Mouse (Mus musculus) ES-CJ7 (cell line): ENCODE measurements at regions not wholly inside any gene's neighbourhood (a gene's known extent, or its start where the extent isn't known, plus 50 kb on each side); places are given as distances from the start of the nearest gene placed in this dataset.
A peak's percentile ranks its signal among the peaks of the same experiment; 100 is the strongest.

Source experiments
- DNase-seq: peaks from one replicate; pipeline ENCODE4 v3.0.0; 2011; ENCODE audit warnings: low read depth, low spot score

DNA sequence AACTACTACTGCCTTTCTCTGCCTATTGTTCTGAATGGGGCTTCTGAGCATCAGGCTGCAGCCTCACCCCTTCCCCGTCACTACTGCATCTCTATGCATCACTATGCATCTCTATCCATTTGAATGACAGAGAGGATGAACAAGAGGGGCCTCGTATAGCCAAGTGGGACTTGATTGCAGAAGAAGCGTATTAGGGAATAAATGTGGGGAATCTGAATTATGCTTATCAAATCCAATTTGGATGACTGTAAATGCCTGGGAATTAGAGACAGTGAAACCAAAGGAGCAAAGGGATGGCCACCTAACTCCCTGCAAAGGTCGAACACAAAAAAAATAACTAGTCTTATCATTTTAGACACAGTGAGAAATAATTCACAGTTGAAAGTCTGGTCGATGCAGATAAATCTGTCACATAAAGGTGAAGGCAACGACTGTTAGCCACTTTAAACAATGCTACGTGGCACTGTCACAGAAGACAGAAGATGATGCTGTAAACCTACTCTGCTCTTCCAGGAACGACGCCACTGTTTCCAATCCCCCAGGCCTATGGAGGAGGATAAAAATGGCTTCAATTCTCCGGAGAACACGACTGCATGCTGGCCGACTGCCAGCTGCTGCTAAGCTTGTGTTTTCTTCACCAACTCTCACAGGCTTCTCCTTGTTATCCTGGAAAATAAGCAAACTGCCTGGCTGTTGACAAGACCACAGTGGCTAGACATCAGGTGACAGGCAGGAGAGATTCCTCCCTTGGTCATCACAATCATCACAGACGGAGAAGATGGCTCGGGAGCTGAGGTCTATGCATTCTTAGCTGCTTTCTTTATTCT lies 213.6 kb upstream of the Akirin2 start:
- DNase-seq: peak; percentile 7

DNA sequence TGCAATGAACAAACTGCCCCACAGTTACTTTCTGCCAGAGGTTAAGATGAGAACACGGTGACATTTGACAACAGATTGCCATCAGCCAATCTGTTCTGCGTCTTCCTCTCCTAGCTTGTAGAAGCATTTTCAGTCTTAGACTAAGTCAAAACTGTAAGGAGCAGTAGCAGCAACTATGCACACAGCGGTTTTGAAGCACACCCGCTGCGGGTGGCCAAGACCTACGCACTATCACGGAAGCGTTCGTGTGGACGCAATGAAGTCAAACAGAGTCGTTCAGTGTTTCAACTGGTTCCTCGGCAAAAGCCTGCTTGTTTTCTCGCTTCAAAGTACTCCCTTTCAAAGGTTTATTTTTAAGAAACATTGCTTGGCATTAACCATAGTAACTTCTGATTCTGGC lies 212.9 kb upstream of the Akirin2 start:
- no peak for DNase-seq

DNA sequence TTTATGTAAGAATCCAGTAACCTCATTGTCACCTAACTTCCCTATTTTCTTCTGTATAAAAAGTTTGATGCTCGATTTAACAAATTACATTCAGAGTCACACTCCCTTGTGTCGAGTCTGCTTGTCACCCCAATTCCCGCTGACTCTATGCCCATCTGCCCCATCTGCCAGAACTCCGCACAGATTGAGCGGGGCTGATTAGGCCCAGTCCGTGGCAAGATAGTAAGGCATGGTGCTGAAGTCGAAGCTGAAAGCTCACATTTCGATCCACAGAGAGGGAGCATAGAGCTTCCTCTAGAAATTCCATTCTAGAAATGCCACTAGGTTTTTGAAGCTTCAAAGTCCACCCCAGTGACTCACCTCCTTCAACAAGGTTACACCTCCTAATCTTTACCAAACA lies 210.7 kb upstream of the Akirin2 start:
- DNase-seq: no peak

DNA sequence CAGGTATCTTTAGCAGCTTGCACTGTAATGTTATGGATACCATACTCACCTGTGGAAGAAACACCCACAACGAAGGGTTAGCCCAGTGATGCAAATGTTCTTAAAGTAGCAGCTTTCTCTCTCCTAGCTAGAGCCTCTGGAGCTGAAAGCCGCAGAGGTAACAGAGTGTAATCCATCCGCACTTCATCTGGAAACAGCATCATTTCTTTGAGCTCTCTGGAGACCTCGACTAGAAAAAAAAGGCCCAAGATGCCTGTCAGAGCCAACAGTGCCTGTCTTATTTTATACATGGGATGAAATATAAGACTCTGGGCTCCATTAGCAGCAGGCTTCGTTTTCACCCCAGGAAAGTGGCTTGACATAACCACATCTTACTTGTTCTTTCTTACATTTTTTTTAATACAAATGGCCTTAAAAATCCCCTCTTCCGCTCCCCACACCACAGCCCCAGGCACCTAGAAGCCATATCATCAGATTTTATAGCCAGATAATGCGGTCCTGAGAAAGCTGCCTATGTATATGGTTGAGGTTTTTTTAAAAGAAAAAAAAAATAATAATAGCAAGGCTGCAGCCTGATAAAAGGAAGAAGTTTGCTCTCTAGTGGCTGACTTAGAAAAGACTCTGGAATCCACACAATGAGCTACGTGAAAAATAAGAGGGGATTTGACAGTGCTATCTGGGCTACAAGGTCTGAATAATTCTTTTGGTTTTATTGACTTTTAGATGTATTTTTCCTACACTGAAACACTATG lies 179.3 kb upstream of the Akirin2 start:
- DNase-seq: no peak

DNA sequence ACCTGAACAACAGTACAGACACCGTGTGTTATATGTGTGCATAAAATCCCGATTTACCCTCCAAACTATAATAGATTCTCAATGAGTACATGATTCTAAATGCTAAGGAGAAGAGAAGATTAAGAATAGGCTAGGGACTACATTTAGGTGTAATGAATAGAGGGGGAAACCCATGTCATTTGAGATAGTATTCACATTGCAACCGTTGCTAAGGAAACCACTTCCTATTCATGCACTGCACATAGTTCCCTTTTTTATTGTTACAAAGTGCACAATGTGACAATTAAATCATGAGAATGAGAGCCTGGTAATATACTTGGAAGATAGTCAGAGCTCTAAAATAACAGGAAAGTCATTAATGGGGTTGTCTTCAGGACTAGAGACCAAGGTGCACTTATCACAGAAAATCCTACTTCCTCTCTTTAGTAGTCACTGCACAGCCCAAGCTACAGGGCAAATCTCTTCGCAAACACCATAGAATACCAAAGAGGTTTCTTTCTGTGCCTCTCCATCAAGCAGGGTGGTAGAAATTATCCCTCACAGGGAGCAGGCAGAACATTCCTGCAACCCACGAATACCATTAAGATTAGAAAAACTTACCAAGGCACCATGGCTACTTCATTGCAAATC lies 164.3 kb upstream of the Akirin2 start:
- no peak for DNase-seq

DNA sequence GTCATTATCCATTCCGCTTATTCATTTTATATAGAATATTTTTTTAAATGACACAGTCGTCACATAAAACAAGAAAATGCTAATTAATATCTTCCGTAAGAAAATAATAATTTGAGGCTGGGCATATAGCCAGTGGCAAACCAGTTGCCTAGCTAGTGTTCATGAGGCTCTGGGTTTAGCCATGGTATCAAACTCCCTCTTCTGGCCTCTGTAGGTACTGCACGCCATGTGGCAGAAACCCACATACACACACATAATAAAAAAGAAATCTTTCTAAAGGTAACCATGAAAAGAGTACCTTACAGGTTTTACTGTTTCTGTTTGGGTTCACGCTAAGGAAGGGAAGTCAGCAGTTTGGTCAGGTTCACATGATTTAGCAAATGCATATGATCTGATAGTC lies 159.2 kb upstream of the Akirin2 start:
- peak; percentile 62 for DNase-seq

DNA sequence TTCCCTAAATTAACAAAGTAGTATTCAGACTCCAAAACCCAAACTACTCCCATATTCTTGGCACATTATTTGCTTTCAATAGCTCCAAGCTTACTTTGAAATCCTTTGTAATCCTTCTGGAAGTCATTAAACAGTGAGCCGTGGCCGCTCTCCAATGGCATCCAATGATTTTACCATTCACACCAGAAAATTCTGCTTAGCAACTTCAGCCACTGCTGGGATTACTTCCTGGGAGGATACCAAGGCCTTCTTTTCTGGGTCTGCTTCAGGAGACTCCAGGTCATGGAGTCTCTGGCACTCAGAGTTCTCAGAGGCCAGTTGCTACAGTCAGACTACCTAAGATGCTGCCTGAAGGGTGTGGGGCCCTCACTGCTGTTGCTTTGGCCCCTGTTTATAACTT lies 147.7 kb upstream of the Akirin2 start:
- DNase-seq: no peak

DNA sequence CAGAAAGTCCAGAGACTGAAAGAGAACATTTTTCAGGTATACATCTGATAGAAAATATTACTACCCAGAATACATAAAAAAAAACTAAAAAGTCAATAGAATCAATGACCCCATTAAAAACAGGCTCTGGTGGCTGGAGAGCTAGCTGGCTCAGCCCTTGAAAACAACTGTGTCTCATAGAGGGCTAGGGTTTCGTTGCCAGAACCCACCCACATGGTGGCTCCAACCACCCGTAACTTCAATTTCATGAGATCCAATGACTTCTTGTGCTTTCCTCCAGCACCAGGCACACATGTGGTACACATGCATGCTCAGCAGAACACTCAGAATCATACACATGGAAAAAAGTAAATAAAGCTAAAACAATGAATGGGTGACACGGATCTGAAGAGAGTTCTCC lies 143.6 kb upstream of the Akirin2 start:
- no peak for DNase-seq

DNA sequence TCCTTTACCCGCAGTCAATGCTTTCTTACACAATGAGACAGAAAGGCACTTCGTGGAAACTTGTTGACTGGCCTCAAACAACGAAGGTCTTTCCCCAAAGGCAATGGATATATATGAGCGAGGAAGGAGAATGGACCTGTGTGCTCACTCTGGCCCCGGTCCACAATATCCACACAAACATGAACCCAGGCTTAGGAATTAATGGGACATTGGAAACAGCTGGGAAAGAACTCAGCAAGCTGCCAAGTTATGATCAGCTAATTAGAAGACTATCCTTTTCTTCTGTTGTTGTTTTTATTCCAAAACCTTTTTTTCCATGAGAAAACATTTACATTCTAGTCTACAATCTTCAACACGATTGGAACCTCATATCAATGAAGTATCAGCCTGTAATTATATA lies 129.8 kb upstream of the Akirin2 start:
- DNase-seq: no peak

DNA sequence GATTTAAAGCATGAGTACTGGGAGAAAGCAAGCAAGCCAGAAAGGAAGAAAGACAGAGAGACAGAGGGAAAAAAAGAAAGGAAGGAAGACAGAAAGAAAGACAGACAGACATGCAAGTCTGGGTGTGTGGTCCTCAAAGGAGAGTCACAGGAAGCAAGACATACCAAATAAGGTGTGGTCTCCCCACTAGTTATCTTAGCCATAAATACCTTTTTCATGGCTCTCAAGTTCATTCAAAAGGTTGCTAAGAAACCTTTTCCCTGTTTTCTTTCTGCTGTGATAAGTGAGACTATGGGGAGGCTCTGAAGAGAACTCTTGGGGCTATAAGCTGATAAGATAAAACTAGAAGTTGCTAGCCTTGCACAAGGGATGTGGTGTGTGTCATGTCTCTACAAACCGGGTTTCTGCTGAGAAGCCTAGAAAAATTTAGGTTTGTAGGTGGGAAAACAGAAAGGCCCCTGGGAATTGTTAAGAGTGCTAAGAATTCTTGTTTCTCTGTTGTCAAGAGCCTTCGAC lies 126.5 kb upstream of the Akirin2 start:
- DNase-seq: no peak

DNA sequence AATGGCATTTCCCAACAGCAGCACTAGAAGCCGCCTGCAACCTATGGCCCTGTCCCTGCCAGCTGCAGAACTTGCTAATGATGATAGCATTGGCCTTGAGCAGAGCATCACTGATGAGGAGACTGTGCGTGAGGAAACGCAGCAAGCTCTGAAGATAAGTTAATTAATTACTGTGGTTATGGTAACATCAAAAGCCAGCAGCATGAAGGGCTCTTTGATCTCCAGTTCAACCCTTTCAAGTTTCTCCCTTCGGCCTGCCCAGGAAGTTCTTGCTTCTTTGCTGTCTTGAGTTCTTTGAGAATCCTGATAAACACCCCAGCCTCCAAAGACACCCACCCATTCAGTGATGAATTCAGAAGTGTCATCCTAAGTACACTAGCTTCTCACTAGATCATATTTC lies 121.7 kb upstream of the Akirin2 start:
- no peak for DNase-seq

DNA sequence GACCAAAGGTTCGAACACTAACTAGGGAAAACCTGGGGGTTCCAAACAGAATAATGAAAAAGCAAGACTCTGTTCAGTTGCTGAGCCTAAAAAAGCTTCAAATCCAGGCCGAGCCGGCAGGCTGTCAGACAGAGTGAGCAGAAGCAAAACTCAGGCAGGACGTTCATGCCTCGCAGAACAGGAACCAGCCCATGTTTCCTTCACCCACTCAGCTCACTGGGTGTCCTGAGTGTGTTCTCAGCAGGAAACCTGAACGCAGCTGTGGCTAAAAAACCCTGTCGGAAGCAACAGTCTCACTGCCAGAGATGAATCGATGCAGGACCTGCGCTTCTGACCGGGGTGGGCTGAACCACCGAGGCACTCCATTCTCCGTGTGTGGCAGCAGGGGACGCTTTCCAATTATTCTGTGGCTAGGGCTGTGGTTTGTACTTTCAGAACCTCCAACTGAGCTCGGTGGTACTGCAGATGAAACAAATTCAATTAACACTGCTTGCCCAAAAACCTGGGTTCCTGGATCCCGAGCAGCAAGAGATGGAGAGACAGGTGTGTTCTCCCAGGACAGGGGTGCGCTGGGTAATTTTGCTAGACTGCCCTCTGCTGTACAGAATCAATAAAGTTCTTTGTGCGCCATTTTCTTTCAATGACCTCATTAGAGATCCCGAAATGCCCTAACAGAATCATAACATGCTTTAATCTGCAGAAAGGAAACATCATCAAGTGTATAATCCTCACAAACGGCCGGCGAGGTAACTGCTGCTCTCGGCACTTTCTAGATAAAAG lies 121.1 kb upstream of the Akirin2 start:
- peak; percentile 12 for DNase-seq

DNA sequence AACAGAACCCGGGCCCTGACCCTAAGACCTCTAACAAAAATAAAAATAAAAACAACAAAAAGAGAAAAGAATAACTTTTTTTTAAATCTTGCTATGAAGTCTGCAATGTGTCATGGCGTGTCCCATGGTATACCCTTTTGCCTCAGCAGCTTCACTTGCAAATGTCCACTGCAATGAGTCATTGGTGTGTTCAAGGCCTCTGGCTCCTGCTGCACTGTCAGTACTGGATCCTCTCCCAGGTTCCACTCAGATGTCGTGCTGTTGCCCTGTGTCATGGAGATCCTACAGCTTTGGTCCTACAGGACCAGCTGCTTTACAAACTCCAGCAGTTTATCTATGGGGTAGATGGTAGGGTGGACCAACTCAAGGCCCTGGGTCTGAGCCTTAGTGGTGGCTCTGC lies 113.4 kb upstream of the Akirin2 start:
- DNase-seq: no peak

DNA sequence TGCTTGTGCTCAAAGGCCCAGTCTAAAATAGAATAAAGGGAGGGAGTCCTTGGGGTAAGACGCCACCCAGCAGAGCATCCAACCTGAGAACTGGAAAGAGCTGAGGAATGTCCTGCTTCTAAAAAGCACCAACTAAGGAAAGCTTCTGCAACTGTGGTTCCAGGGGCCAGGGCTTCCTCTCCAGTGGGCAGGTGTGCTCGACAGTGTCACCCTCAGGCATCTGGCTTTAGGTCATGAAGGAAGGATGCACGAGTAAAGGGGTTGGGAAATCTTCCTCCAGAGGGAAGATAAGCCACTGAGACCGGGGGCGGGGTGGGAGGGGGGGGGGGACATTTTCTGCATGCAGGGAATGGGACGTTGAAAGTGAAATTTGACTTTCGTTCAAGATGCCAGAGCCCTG lies 101.2 kb upstream of the Akirin2 start:
- no peak for DNase-seq

DNA sequence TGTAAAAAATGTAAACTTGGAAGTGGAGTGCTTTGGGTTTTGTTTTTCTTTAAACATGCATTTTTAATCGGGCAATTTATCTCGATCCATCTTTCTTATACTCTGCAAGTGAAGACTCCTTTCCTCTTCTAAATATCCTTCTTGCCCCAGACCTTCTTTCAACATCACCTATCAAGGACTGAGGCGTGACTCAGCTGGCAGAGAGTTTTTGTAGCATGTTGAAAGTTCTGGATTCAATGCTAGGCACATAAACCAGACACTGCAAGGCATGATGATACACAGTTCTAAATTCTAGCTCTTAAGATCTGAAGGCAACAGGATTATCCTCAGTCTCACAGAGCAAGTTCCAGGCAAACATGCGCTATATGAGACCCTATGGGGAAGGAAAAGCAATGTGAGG lies 88.1 kb upstream of the Akirin2 start:
- DNase-seq: no peak

DNA sequence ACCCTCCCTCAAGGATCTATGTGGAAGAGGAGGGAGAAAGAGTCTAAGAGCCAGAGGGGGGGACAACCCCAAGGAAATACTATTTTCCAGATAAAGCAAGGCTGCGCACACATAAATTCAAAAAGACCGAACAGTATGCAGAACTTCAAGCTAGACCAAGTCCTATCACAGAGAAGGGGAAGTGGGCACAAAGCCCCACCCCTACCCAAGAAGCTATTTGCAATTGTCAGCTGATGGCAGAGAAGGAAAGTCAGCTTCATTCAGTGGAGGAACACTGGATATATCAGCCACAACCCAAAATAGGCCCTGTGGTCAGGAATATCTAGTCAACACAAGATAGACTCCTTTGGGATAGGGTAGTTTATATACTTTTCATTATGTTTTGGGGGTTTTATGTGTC lies 84.9 kb upstream of the Akirin2 start:
- DNase-seq: no peak

DNA sequence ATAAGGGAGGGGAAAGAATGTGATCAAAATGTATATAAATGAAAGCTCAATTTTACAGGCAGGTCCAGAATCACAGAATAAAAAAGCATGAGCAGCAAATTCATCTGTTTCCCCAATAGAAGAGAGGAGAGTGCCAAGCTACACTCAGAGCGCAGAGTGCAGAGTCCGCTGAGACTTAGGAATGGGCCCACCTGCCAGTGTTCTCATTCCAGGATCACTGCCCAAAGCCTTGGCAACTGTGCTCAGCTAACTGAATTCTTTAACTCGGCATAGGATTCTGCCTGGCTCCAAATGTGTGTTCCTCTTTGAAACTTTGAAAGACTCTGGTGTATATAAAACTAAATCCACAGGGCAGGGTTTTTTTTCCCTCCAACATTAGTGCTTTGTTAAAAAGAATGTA lies 84.4 kb upstream of the Akirin2 start:
- no peak for DNase-seq

DNA sequence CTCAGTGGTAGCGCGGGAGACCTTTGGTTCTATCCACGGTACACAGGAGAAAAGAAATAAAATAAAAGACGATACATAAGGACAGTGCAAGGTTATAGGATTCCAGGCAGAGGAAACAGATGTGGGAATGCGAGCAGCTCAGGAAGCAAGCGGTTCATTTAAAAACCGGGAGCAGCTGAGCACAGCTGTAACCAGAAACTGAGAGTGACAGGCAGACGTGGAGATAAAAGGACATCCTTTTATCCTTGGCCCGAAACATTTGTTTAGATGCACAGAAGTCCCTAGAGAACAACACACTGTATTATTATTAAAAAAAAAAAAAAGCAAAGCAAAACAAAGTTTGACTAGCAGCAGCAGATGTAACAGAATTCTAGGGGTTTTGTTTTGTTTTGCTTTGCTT lies 82.6 kb upstream of the Akirin2 start:
- no peak for DNase-seq

DNA sequence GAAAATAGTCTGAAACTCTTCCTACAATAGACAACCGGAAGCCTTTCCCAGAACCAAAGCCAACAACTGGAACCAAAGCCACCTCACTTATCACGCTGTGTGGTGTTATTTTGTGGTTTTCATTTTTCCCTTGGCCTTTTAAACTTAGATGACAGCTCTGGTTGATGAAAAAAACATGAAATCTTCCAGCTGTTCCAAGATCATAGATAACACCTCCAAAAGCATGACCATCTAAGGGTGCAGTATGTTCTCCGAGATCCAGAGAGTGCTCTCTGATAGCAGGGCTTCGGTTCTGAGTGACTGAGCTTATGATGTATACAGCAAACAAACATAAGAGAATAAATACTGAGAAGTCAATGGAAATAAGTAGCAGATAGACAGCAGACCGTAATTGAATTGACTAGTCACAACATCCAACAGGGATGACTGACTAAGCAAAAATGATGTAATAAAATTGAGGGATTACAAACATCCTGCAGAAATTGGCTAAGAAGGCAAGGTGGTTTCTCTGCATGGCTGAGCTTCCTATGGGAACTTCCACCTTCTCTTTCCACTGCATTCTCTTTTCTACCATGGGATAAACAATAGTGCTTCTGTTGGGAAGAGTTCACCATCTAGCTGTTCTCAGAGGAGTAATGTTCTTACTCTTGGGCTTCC lies 74.8 kb upstream of the Akirin2 start:
- DNase-seq: no peak

DNA sequence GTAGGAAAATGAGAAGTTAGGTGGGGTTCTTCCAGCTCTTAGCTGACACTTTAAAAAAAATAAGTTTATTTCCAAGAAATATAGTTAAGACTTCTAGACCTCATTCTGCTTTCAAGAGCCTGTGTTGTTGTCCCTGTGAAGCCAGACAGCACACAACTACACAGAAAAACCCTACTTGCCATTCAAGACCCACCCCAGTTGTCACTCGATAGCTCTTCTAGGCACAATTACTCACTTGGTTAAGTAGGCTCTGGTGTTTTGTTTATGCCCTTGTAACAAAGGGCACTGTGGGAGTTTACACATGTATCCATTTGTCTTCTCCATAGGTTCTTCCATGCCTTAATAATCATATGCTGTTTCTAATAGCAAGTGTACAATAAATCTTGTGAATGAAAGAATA lies 66.5 kb upstream of the Akirin2 start:
- no peak for DNase-seq

DNA sequence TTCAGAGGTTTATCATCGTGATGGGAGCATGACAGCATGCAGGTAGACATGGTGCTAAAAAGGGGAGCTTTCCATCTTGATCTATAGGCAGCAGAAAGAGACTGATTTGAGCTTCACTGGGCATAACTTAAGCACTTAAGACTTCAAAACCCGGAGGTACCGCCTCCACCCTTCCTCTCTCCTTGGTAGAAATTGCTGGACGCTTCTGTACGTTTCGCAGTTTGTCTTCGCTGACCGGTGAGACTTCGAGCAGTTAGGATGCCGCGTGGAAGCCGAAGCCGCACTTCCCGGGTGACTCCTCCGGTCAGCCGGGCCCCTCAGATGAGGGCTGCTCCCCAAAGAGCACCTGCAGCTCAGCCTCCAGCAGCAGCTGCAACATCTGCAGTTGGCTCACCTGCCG lies 65.2 kb upstream of the Akirin2 start:
- no peak for DNase-seq
